Mouse (Mus musculus): ENCODE data around the gene Ankrd2. TPM values are rescaled to one million over a fixed set of nuclear protein-coding genes. Genes with fewer than 3 reads are reported as not detected.

Ankrd2 gene
- polyA plus RNA-seq, 1 experiment from 2014 or later = 0.45 TPM

GRCm38 (mm10) chr19:42056719-42057409 lies 21.1 kb downstream of the Ankrd2 start:
- H3K9me3 ChIP-seq (ENCODE audit: control insufficient read depth, low read length) = no peaks in the 10 kb centered on the region
- no peaks in the 10 kb centered on the region for H3K4me1 ChIP-seq (ENCODE audit: control insufficient read depth, insufficient read depth, low read length)
- H3K4me3 ChIP-seq (replicated peaks; ENCODE audit: low read depth, low read length) = no peak overlapping the region
- H3K4me2 ChIP-seq (ENCODE audit: low read length) = no peak overlapping the region
- H3K36me3 ChIP-seq (ENCODE audit: control insufficient read depth, insufficient read depth, low read length) = no peaks in the 10 kb centered on the region
- no peaks in the 10 kb centered on the region for H3K27me3 ChIP-seq (ENCODE audit: control insufficient read depth, insufficient read depth, low read length)
- DNase-seq = no peak
- 85% methylated on average over 6 of the region's 6 CpGs for WGBS
- no peak overlapping the region for H3K27ac ChIP-seq (replicated peaks; ENCODE audit: low read depth, low read length)
- no peak overlapping the region for H3K9ac ChIP-seq (replicated peaks; ENCODE audit: low read length)
- ATAC-seq (ENCODE audit: low FRiP score, low TSS enrichment) = no peak

- Histone ChIP-seq H3K27ac (replicated peaks; ENCODE audit: low read depth, low read length) (no peak overlapping the region), H3K36me3 (ENCODE audit: control insufficient read depth, insufficient read depth, low read length) (no peaks in the 10 kb centered on the region), H3K4me3 (replicated peaks; ENCODE audit: low read depth, low read length) (no peak overlapping the region), H3K4me2 (ENCODE audit: low read length) (no peak overlapping the region), H3K4me1 (ENCODE audit: control insufficient read depth, insufficient read depth, low read length) (no peaks in the 10 kb centered on the region), H3K9ac (replicated peaks; ENCODE audit: low read length) (no peak overlapping the region), H3K9me3 (ENCODE audit: control insufficient read depth, low read length) (no peaks in the 10 kb centered on the region), H3K27me3 (ENCODE audit: control insufficient read depth, insufficient read depth, low read length) (no peaks in the 10 kb centered on the region)
- no peak for ATAC-seq (ENCODE audit: low FRiP score, low TSS enrichment)
- DNase-seq = no peak
- WGBS = 75% methylated on average over 7 of the region's 7 CpGs
Measured at GRCm38 (mm10) chr19:42058426-42058825, 22.6 kb downstream of the Ankrd2 start.

DNA sequence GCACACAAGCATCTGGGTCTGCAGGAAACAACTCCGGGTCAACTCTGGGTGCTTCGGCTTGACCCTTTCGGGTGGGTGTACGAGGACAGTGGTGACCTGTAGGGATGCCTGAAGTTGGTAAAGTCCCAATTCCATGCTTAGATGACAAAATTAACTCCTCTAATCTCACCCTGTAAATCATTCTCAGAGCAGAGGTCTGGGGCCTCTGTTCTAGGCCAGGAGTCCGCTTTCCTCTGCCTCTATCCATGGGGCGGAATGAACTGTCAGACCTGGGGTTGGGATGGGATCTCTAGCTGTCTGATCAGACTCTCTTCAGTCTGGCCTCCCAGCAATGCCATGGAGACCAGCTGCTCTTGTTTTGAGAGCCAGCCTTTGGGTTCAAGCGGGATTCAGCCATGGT lies 25.6 kb downstream of the Ankrd2 start:
- H3K9ac ChIP-seq (replicated peaks; ENCODE audit: low read length) = no peak overlapping the region
- 94% methylated on average over 7 of the region's 7 CpGs for WGBS
- no peak for ATAC-seq (ENCODE audit: low FRiP score, low TSS enrichment)

GRCm38 (mm10) chr19:42068441-42069240 lies 32.8 kb downstream of the Ankrd2 start:
- Histone ChIP-seq H3K4me1 (ENCODE audit: control insufficient read depth, insufficient read depth, low read length) (no peaks in the 10 kb centered on the region), H3K4me3 (replicated peaks; ENCODE audit: low read depth, low read length) (no peak overlapping the region), H3K9ac (replicated peaks; ENCODE audit: low read length) (no peak overlapping the region), H3K27me3 (ENCODE audit: control insufficient read depth, insufficient read depth, low read length) (no peaks in the 10 kb centered on the region), H3K27ac (replicated peaks; ENCODE audit: low read depth, low read length) (no peak overlapping the region), H3K36me3 (ENCODE audit: control insufficient read depth, insufficient read depth, low read length) (0 out of 2 replicates have a peak, but pooled peaks cover 6% of the 10 kb centered on the region), H3K9me3 (ENCODE audit: control insufficient read depth, low read length) (no peaks in the 10 kb centered on the region), H3K4me2 (ENCODE audit: low read length) (no peak overlapping the region)
- whole genome bisulfite sequencing = 87% methylated on average over 11 of the region's 11 CpGs
- no peak for DNase-seq
- ATAC-seq (ENCODE audit: low FRiP score, low TSS enrichment) = no peak

More for the DNA sequence above, 25.6 kb downstream of the Ankrd2 start:
- H3K4me2 ChIP-seq (ENCODE audit: low read length) = no peak overlapping the region
- H3K27me3 ChIP-seq (ENCODE audit: control insufficient read depth, insufficient read depth, low read length) = no peaks in the 10 kb centered on the region
- no peaks in the 10 kb centered on the region for H3K4me1 ChIP-seq (ENCODE audit: control insufficient read depth, insufficient read depth, low read length)
- no peak overlapping the region for H3K27ac ChIP-seq (replicated peaks; ENCODE audit: low read depth, low read length)
- no peaks in the 10 kb centered on the region for H3K36me3 ChIP-seq (ENCODE audit: control insufficient read depth, insufficient read depth, low read length)
- H3K9me3 ChIP-seq (ENCODE audit: control insufficient read depth, low read length) = no peaks in the 10 kb centered on the region
- H3K4me3 ChIP-seq (replicated peaks; ENCODE audit: low read depth, low read length) = no peak overlapping the region
- DNase-seq = no peak

DNA sequence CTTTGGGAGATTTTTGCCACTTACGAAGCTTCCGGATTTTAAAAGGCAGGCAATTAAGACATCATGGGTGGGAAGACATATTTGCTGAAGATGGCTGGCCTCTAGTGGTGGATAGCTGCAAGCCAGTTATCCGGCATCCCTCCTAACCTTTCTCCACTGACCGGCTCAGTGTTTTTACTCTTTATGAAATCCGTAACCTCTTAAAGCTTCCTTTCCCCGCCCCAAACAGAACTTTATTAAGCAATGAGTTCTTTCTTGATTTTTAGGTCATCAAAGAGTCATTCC lies 33.4 kb downstream of the Ankrd2 start:
- ATAC-seq (ENCODE audit: low FRiP score, low TSS enrichment) (no peak), DNase-seq (peak; percentile 67)
- 51% methylated on average over 6 of the region's 6 CpGs for WGBS
- Histone ChIP-seq H3K4me1 (ENCODE audit: control insufficient read depth, insufficient read depth, low read length) (no peaks in the 10 kb centered on the region), H3K27ac (replicated peaks; ENCODE audit: low read depth, low read length) (no peak overlapping the region), H3K9ac (replicated peaks; ENCODE audit: low read length) (no peak overlapping the region), H3K27me3 (ENCODE audit: control insufficient read depth, insufficient read depth, low read length) (no peaks in the 10 kb centered on the region), H3K4me3 (replicated peaks; ENCODE audit: low read depth, low read length) (no peak overlapping the region), H3K36me3 (ENCODE audit: control insufficient read depth, insufficient read depth, low read length) (peaks cover 10% of the 10 kb centered on the region; the same call in 1 of the 2 replicates), H3K4me2 (ENCODE audit: low read length) (no peak overlapping the region), H3K9me3 (ENCODE audit: control insufficient read depth, low read length) (no peaks in the 10 kb centered on the region)

DNA sequence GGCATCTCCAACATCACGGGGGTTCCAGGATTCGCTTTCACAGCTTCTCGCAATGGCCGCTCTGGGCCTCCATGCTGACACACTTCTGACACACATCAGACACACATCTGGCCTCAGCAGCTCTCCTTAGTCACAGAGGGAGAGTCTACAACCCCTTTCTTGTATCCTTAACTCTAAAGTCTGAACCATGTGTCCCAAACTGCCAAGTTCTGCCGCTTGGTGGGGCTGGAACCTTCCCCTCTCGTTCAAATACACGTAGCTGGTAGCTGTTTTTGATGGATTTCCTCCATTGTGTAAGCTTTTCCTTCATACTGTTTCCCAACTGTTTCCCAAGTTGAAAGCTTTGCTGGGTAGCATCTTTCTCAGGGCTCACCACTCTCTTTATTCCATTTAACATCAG lies 35.4 kb downstream of the Ankrd2 start:
- DNase-seq (no peak), ATAC-seq (ENCODE audit: low FRiP score, low TSS enrichment) (no peak)
- Histone ChIP-seq H3K36me3 (ENCODE audit: control insufficient read depth, insufficient read depth, low read length) (peaks cover 30% of the 10 kb centered on the region), H3K4me1 (ENCODE audit: control insufficient read depth, insufficient read depth, low read length) (no peaks in the 10 kb centered on the region), H3K4me2 (ENCODE audit: low read length) (no peak overlapping the region), H3K9me3 (ENCODE audit: control insufficient read depth, low read length) (no peaks in the 10 kb centered on the region), H3K9ac (replicated peaks; ENCODE audit: low read length) (no peak overlapping the region), H3K4me3 (replicated peaks; ENCODE audit: low read depth, low read length) (no peak overlapping the region), H3K27me3 (ENCODE audit: control insufficient read depth, insufficient read depth, low read length) (no peaks in the 10 kb centered on the region), H3K27ac (replicated peaks; ENCODE audit: low read depth, low read length) (no peak overlapping the region)
- 82% methylated on average over 7 of the region's 7 CpGs for WGBS

- ATAC-seq (ENCODE audit: low FRiP score, low TSS enrichment) (no peak), DNase-seq (no peak)
- Histone ChIP-seq H3K4me3 (replicated peaks; ENCODE audit: low read depth, low read length) (no peak overlapping the region), H3K36me3 (ENCODE audit: control insufficient read depth, insufficient read depth, low read length) (peaks cover 36% of the 10 kb centered on the region), H3K9ac (replicated peaks; ENCODE audit: low read length) (no peak overlapping the region), H3K27ac (replicated peaks; ENCODE audit: low read depth, low read length) (no peak overlapping the region), H3K4me2 (ENCODE audit: low read length) (no peak overlapping the region), H3K9me3 (ENCODE audit: control insufficient read depth, low read length) (no peaks in the 10 kb centered on the region), H3K27me3 (ENCODE audit: control insufficient read depth, insufficient read depth, low read length) (no peaks in the 10 kb centered on the region), H3K4me1 (ENCODE audit: control insufficient read depth, insufficient read depth, low read length) (no peaks in the 10 kb centered on the region)
- 85% methylated on average over 15 of the region's 15 CpGs for WGBS
Measured at GRCm38 (mm10) chr19:42071886-42072608, 36.2 kb downstream of the Ankrd2 start.

GRCm38 (mm10) chr19:42072802-42073201 lies 37.0 kb downstream of the Ankrd2 start:
- no peak overlapping the region for H3K4me3 ChIP-seq (replicated peaks; ENCODE audit: low read depth, low read length)
- DNase-seq = no peak
- WGBS = 79% methylated on average over 7 of the region's 7 CpGs
- peaks cover 40% of the 10 kb centered on the region for H3K36me3 ChIP-seq (ENCODE audit: control insufficient read depth, insufficient read depth, low read length)
- H3K9me3 ChIP-seq (ENCODE audit: control insufficient read depth, low read length) = no peaks in the 10 kb centered on the region
- ATAC-seq (ENCODE audit: low FRiP score, low TSS enrichment) = no peak
- no peak overlapping the region for H3K9ac ChIP-seq (replicated peaks; ENCODE audit: low read length)
- H3K27ac ChIP-seq (replicated peaks; ENCODE audit: low read depth, low read length) = no peak overlapping the region
- H3K4me2 ChIP-seq (ENCODE audit: low read length) = no peak overlapping the region
- no peaks in the 10 kb centered on the region for H3K27me3 ChIP-seq (ENCODE audit: control insufficient read depth, insufficient read depth, low read length)
- H3K4me1 ChIP-seq (ENCODE audit: control insufficient read depth, insufficient read depth, low read length) = no peaks in the 10 kb centered on the region
